Mouse (Mus musculus) ovary, adult 18-20 months (tissue): ENCODE results near the gene Mettl26.
"Not testable (repeated sequence)": the region's sequence is repeated elsewhere in the genome, so short reads cannot be mapped to it uniquely, and the experiment has no call there.

Source experiments
- DNase-seq: peaks from one replicate; pipeline ENCODE4 v3.0.0; 2022; ENCODE audit warnings: low spot score, mixed read lengths

Gene Mettl26

GRCm38 (mm10) chr17:25869498-25869897 lies 5.4 kb upstream of the Mettl26 start:
- DNase-seq: no peak

DNA sequence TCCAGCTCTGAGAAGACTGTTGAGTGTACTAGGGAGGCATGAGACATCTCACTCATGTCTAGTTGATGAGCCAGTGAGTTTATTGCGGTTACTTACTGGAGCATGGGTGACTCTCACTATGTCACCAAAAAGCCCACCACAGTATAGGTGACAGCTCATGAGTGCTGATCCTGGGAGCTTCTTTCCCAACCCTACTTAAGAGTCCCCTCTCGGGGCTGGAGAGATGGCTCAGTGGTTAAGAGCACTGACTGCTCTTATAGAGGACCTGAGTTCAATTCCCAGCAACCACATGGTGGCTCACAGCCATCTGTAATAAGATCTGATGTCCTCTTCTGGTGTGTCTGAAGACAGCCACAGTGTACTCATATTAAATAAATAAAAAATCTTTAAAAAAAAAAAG lies 4.9 kb upstream of the Mettl26 start:
- DNase-seq: no peak

DNA sequence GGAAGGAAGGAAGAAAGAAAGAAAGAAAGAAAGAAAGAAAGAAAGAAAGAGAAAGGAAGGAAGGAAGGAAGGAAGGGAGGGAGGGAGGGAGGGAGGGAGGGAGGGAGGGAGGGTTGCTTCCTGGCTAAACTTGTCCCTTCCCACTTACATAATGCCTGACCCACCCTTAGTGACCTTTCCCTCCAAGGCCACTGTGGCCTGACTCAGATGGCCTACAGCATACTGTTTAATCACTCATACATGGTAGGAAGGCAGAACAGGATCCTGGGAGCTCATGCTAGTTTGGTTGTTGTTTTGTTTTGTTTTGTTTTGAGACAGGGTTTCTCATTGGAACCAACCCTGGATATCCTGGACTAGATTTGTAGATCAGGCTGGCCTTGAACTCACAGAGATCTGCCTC lies 3.3 kb upstream of the Mettl26 start:
- DNase-seq: not testable (repeated sequence)

DNA sequence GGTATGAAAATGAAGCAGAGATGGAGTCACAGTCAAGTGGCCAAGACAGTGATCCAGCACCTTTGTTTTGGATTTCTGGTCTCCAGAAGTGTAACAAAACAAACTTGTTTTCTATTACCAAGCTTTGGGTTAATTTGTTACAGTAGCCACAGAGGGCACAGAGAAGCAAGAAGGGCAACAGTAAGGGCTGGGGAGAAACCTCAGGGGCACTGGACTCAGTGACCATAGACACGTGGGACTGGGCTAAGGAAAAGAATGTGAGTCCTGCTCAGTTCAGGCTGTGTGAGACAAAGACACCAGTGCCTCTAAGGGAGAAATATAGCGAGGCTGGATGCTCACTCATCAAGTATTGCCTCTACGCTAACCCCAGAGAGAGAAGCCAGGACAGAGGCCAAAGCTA lies 2.2 kb upstream of the Mettl26 start:
- DNase-seq: no peak

GRCm38 (mm10) chr17:25873405-25874147 lies 1.3 kb upstream of the Mettl26 start:
- no peak for DNase-seq

DNA sequence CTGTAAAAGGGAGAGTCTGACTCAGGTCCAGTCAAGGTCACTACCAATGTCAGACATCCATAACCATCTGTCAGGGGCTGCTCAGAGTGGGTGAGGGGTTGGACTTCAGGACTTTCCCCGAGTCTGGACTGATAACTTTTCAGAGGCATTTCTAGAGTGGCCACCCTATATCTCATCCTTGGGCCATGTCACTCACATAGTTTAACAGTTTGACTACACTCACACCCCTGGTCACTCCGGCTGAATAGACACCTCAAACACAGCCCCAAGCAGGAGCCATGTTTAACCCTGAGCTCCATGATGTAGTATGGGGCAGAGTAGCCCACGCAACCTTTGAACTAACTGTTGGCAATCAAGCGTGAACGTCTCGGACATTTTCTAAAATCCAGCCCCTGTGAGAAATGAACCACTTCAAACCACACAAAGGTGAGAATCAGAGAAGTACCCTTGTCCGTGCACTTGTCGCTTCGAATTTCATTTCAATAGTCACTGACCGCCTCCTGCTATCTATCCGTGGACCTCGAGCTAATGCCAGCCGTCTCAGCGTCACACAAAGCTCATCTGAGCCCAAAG lies 640 bp upstream of the Mettl26 start:
- no peak for DNase-seq

DNA sequence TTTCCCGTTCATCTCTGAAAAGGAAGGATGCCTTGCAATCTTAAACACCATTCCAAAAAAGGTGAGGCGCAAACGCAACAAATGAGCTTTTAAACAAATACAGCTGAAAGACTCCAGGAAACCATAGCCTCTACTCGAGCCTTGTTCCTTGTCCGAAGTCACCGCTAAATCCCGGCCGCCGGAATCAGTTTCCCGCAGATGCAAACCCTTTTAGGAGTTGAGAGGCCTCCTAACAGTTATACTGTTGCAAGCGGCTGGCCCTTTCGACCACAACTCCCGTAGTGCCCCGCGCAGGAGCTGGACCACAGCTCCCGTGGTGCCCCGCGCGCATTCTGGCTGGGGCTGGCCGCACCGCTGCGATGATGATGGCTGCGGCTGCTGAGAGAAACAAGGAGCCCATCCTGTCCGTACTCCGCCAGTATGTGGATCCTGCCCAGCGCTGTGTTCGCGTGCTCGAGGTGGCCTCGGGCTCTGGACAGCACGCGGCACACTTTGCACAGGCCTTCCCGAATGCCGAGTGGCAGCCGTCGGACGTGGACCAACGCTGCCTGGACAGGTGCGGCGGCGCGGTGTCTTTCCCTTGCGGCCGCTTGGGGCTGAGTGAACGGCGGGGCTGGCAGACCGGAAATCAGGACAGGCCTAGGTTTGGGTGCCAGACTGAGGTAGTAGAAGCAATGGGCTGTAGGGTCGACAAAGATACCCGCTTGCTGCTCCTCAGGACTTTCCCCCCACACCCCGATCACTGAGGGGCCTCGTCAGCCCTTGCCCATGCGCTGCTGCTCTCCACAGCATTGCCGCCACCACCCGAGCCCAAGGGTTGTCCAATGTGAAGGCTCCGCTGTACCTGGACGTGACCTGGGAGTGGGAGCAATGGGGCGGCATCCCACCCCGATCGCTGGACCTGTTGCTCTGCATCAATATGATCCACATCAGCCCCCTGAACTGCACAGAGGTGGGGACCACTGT lies 580 bp downstream of the Mettl26 start:
- DNase-seq: peak; percentile 82

DNA sequence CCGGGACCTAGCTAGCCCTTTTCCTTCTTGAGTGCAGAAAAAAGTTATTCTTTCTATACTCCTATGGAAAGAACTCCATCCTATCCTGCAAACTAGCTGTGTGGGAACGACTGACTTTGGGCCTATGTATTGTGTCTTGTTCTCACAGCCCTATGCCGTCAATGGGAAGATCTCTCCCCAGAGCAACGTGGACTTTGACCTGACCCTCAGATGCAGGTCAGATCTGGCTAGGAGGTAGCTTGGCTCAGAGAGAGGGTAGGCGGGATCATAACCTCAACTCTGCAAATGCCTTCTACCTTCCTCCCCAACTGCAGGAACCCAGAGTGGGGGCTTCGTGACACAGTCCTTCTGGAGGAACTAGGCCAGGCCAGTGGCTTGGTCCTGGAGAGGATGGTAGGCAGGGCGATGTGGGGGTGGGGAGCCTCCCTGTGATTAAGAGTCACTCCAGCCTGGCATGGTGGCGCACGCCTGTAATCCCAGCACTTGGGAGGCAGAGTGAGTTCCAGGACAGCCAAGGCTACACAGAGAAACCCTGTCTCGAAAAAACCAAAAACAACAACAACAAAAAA lies 1.6 kb downstream of the Mettl26 start:
- DNase-seq: no peak

GRCm38 (mm10) chr17:25877025-25877424 lies 2.2 kb downstream of the Mettl26 start:
- no peak for DNase-seq

- no peak for DNase-seq
Measured at GRCm38 (mm10) chr17:25877741-25878610, 3.1 kb downstream of the Mettl26 start.

DNA sequence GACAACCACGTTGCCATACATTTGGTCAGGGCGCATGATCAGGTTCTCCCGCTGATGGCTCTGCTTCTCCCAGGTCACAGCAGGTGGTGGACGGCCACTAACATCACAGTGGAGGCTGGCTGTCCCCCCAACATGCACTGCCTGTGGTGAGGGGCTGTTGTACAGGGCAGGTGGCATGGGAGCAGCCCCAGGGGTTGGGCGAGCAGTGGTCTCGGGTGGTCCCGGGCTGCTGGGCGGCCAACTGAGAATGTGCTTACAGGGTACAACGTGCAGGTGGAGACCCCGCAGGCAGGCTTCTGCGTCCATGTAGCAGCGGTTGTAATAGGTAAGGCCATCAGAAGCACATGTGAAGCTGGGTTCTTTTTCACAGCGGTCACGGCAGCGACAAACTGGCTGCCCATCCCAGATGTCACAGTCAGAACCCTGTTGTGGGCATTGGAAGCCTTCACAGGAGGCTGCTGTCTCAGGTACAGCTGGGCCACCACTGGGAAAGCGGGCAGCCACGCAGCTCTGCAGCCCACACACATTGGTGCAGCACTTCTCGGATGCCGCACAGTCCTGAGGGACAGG lies 3.8 kb downstream of the Mettl26 start:
- no peak for DNase-seq

DNA sequence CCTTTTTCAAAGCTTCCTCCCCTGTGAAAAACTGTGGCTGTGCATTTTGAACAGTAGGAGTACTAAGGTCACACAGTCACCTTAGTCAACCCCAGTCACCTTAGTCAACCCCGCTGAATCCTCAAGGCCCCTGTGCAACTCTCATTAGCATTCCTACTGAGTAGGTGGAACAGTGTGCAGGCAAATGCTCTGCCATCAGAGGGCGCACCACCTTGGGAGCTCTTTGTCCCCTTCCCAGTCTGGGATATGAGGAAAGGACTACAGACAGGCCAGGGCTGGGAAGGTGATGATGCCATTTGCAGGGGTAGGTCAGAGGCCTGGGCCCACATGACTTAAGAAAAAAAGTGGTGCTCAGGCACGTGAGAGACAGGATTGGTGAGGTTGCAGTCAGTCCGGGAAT lies 4.4 kb downstream of the Mettl26 start:
- DNase-seq: no peak

GRCm38 (mm10) chr17:25879750-25880149 lies 4.9 kb downstream of the Mettl26 start:
- no peak for DNase-seq

DNA sequence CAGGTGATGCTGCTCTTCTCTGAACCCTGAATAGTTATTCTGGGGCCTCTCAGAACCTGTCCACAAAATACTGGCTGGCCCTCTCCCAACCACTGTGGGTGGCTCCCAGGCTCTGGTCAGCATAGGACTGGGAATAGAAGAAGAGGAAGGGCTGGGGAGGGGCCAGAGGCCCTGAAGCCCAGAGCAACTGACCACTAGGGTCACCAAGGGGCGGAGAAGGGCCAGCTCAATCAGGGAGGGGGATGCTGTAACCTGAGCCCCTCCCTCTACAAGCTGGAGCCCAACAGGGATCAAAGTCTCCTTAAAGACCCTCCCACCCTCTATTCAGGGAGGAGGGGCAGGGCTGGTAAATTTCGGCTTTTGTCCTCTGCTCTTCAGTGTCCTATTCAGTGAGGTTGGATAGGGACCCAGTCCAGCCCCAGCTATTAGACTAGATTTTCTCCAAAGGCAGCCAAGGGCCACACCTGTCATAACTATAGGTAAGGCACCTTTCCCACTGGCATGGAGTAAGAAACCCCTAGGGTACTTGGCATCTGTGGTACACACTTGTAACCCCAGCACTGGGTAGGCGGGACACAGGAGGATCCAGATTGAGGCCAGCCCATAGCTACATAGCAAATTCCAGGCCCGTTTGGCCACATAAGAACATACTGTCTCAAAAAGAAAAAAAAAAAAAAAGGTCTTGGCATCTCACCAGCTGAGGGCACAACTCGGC lies 5.5 kb downstream of the Mettl26 start, which contains the start of gene Wfikkn1:
TSS of gene Wfikkn1 (minus strand) at position 663 of the 715 bp plus-strand sequence.
- DNase-seq: no peak

GRCm38 (mm10) chr17:25880913-25881641 lies 6.2 kb downstream of the Mettl26 start:
- DNase-seq: no peak

DNA sequence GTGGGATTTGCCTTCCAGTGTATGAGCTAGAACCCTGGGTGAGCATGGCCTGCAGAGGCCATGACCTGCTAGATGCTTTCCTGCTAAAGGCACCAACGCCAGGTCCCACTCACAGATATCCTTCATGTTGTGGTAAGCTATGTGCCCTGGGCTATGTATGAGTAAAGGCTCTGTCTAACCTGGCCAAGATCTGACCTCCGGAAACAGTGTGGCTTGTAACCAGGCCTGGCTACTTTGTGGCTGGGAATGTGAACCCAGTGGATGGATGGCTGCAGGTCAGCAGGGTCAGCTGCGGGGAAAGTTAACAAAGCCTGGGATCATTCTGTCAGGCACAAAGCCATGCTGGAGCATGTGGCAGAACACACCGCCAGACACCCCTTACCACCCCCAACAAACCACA lies 6.8 kb downstream of the Mettl26 start:
- no peak for DNase-seq

GRCm38 (mm10) chr17:25882306-25882705 lies 7.4 kb downstream of the Mettl26 start:
- no peak for DNase-seq

DNA sequence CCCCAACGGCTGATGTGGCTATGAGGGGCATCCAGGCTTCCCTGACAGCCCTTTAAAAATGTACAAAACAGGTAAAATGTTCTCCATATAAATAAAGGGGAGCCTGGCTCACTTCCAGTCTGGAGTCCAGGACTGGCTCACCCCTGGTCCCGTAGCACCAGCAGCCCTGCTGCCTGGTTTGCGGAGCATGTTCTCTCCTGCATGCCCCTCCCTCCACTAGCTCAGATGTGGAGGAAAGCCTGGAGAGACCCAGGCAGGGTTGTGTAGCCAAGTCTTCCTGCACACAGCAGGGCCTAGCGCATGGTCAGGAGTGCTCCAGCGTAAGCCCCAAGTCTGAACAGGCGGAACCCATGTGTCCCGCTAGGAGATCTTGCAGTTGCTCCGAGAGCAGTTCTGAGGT lies 8.4 kb downstream of the Mettl26 start:
- no peak for DNase-seq

GRCm38 (mm10) chr17:25883824-25884223 lies 8.9 kb downstream of the Mettl26 start:
- no peak for DNase-seq

DNA sequence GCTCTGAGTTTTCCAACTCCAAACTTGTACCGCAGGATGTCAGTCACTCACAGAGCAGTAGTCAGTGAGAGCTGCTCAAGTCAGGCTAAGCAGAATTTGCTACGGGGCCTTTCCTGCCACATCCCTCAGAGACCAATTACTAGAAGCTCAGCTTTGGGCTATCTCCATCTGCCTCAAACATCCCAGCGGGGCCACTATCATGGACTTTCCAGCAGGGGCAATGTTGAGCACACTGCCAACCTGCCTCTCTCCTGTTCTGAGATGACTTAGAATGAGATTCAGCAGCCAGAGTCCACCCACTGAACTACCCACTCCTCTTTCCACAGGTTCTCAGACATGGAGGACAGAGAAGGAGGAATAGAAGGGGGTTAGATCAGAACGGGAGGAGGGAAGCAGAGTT lies 10.8 kb downstream of the Mettl26 start:
- no peak for DNase-seq
